Mouse (Mus musculus): Measurements from ENCODE around the gene Adap1. TPM values are rescaled to one million over a fixed set of nuclear protein-coding genes. Genes with fewer than 3 reads are reported as not detected.

The Adap1 gene
- polyA plus RNA-seq, 1 experiment from 2014 or later, result 33.4 TPM

GRCm38 (mm10) chr5:139283460-139284180 is 41.8 kb downstream of the Adap1 start:
- H3K27ac ChIP-seq (ENCODE audit: low read depth, low read length), result no peak overlapping the region
- peaks cover 10% of the 10 kb centered on the region; the same call in 1 of the 2 replicates for H3K36me3 ChIP-seq (ENCODE audit: control insufficient read depth, insufficient read depth)
- peak; percentile 27; the same call in 1 of the 2 replicates for TF ChIP-seq CTCF (IDR thresholded peaks at IDR 0.05; ENCODE audit: low read depth)
- WGBS, result 97% methylated on average over 14 of the region's 14 CpGs
- no peaks in the 10 kb centered on the region for H3K9me3 ChIP-seq (ENCODE audit: control insufficient read depth)
- no peak for ATAC-seq
- H3K4me2 ChIP-seq (replicated peaks; ENCODE audit: low read depth), result no peak overlapping the region
- H3K4me3 ChIP-seq (ENCODE audit: low read depth, low read length), result no peak overlapping the region
- peaks cover 13% of the 10 kb centered on the region; the same call in 1 of the 2 replicates for H3K4me1 ChIP-seq (replicated peaks; ENCODE audit: control insufficient read depth, insufficient read depth, low read length)
- H3K9ac ChIP-seq (ENCODE audit: low read depth, low read length), result no peak overlapping the region
- no peaks in the 10 kb centered on the region for H3K27me3 ChIP-seq (replicated peaks; ENCODE audit: control insufficient read depth, insufficient read depth, low read length)

GRCm38 (mm10) chr5:139282191-139282590 is 43.2 kb downstream of the Adap1 start:
- Histone ChIP-seq H3K27me3 (replicated peaks; ENCODE audit: control insufficient read depth, insufficient read depth, low read length) (no peaks in the 10 kb centered on the region), H3K4me2 (replicated peaks; ENCODE audit: low read depth) (no peak overlapping the region), H3K9me3 (ENCODE audit: control insufficient read depth) (no peaks in the 10 kb centered on the region), H3K4me1 (replicated peaks; ENCODE audit: control insufficient read depth, insufficient read depth, low read length) (peaks cover 13% of the 10 kb centered on the region; the same call in 1 of the 2 replicates), H3K36me3 (ENCODE audit: control insufficient read depth, insufficient read depth) (peaks cover 10% of the 10 kb centered on the region; the same call in 1 of the 2 replicates), H3K27ac (ENCODE audit: low read depth, low read length) (no peak overlapping the region), H3K4me3 (ENCODE audit: low read depth, low read length) (no peak overlapping the region), H3K9ac (ENCODE audit: low read depth, low read length) (no peak overlapping the region)
- peak; percentile 100 for TF ChIP-seq CTCF (IDR thresholded peaks at IDR 0.05; ENCODE audit: low read depth)
- whole genome bisulfite sequencing, result 4% methylated on average over 15 of the region's 15 CpGs
- ATAC-seq, result peak; percentile 5; the same call in 1 of the 2 replicates

GRCm38 (mm10) chr5:139281373-139282112 is 43.9 kb downstream of the Adap1 start:
- Histone ChIP-seq H3K9ac (ENCODE audit: low read depth, low read length) (no peak overlapping the region), H3K27me3 (replicated peaks; ENCODE audit: control insufficient read depth, insufficient read depth, low read length) (no peaks in the 10 kb centered on the region), H3K36me3 (ENCODE audit: control insufficient read depth, insufficient read depth) (peaks cover 16% of the 10 kb centered on the region; the same call in 1 of the 2 replicates), H3K4me3 (ENCODE audit: low read depth, low read length) (no peak overlapping the region), H3K4me1 (replicated peaks; ENCODE audit: control insufficient read depth, insufficient read depth, low read length) (peaks cover 7% of the 10 kb centered on the region; the same call in 1 of the 2 replicates), H3K4me2 (replicated peaks; ENCODE audit: low read depth) (no peak overlapping the region), H3K9me3 (ENCODE audit: control insufficient read depth) (no peaks in the 10 kb centered on the region), H3K27ac (ENCODE audit: low read depth, low read length) (no peak overlapping the region)
- ATAC-seq, result no peak
- 55% methylated on average over 10 of the region's 11 CpGs for WGBS
- no peak for TF ChIP-seq CTCF (IDR thresholded peaks at IDR 0.05; ENCODE audit: low read depth)

GRCm38 (mm10) chr5:139277287-139277686 is 48.1 kb downstream of the Adap1 start:
- Histone ChIP-seq H3K4me3 (ENCODE audit: low read depth, low read length) (no peak overlapping the region), H3K27me3 (replicated peaks; ENCODE audit: control insufficient read depth, insufficient read depth, low read length) (no peaks in the 10 kb centered on the region), H3K9ac (ENCODE audit: low read depth, low read length) (no peak overlapping the region), H3K9me3 (ENCODE audit: control insufficient read depth) (no peaks in the 10 kb centered on the region), H3K4me1 (replicated peaks; ENCODE audit: control insufficient read depth, insufficient read depth, low read length) (no peaks in the 10 kb centered on the region), H3K27ac (ENCODE audit: low read depth, low read length) (no peak overlapping the region), H3K4me2 (replicated peaks; ENCODE audit: low read depth) (no peak overlapping the region), H3K36me3 (ENCODE audit: control insufficient read depth, insufficient read depth) (peaks cover 23% of the 10 kb centered on the region; the same call in 1 of the 2 replicates)
- TF ChIP-seq CTCF (IDR thresholded peaks at IDR 0.05; ENCODE audit: low read depth), result no peak
- ATAC-seq, result no peak
- WGBS, result 73% methylated on average over 8 of the region's 8 CpGs

GRCm38 (mm10) chr5:139271994-139272554 is 53.3 kb downstream of the Adap1 start:
- Histone ChIP-seq H3K4me1 (replicated peaks; ENCODE audit: control insufficient read depth, insufficient read depth, low read length) (no peaks in the 10 kb centered on the region), H3K9me3 (ENCODE audit: control insufficient read depth) (no peaks in the 10 kb centered on the region), H3K9ac (ENCODE audit: low read depth, low read length) (no peak overlapping the region), H3K27me3 (replicated peaks; ENCODE audit: control insufficient read depth, insufficient read depth, low read length) (no peaks in the 10 kb centered on the region), H3K4me3 (ENCODE audit: low read depth, low read length) (no peak overlapping the region), H3K36me3 (ENCODE audit: control insufficient read depth, insufficient read depth) (peaks cover 41% of the 10 kb centered on the region), H3K4me2 (replicated peaks; ENCODE audit: low read depth) (no peak overlapping the region), H3K27ac (ENCODE audit: low read depth, low read length) (no peak overlapping the region)
- WGBS, result 61% methylated on average over 8 of the region's 8 CpGs
- no peak for ATAC-seq
- no peak for TF ChIP-seq CTCF (IDR thresholded peaks at IDR 0.05; ENCODE audit: low read depth)

All from intestine, postnatal 0 days (tissue).